Mouse (Mus musculus): ENCODE measurements around the gene Cep152. TPM values are rescaled to one million over a fixed set of nuclear protein-coding genes. Genes with fewer than 3 reads are reported as not detected.

Gene Cep152
- 1.1 and 1.3 TPM in 2 replicates for polyA plus RNA-seq (2012; rRNA removed)

DNA sequence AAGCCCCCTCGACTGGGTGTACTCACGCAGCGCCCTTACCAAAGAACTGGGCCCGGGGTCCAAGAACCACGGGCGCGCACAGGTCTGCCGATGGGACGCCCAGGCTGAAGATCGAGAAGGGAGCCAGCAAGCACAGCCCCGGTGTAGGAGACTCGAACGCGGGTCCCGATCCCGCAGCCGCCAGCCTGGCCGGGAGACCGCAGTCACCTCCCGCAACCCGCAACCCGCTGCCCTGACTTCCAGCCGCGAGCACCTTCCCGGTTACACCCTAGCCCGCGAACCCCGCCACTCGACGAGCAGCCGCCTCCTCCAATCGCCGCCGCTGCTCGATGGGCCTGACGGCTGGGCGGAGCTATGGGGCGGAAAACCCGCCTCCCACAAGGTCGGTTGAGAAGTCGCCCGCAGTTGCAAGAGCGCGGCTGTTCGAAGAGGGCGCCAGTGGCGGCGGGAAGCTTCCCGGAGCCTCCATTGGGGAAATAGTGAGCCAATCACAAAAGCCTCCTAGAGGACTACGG is at the start of gene Cep152:
Cep152 (minus strand) TSS at position 277 of the 515 bp plus-strand sequence.

DNA sequence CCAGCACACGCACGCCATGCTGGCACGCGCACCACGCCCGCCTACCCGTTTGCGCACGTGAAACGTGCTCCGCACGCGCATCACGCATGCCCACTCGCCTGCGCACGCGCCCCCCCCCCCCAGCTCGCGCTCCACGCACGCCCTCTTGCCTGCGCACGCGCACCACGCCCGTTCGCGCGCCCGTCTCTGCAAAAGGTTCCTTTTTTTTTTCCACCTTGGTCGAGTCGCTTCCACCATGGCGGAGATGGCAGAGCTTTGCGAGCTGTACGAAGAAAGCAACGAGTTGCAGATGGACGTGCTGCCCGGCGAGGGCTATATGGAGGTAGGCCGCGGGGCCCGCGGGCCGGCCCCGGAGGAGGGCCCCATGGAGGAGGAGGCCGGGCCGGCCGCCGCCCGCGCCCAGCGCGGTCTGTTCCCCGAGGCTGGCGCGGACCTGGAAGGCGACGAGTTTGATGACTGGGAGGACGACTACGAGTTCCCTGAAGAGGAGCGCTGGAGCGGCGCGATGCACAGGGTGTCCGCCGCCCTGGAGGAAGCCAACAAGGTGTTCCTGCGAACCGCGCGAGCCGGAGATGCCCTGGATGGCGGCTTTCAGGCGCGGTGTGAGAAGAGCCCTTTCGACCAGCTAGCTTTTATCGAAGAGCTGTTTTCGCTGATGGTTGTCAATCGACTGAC is 48.2 kb upstream of the Cep152 start, which contains the start of gene Eid1:
Eid1 (plus strand) TSS at position 139 of the 675 bp plus-strand sequence.

Other genes starting within 250 kb of the Cep152 start
- gene Gm9913, start 120.0 kb downstream of the Cep152 start, polyA plus RNA-seq (2012; rRNA removed): 0.07 and 0.25 TPM in 2 replicates
- 11.4 and 13.8 TPM in 2 replicates for gene Fbn1, start 117.1 kb downstream of the Cep152 start, polyA plus RNA-seq (2012; rRNA removed)
- 11.8 and 18.4 TPM in 2 replicates for gene Eid1, start 48.0 kb upstream of the Cep152 start, polyA plus RNA-seq (2012; rRNA removed)
- 0.64 TPM in 2 replicates for gene Shc4, start 99.0 kb upstream of the Cep152 start, polyA plus RNA-seq (2012; rRNA removed)
- 9.8 and 10.0 TPM in 2 replicates for gene Secisbp2l, start 157.8 kb upstream of the Cep152 start, polyA plus RNA-seq (2012; rRNA removed)
- 19.6 and 20.8 TPM in 2 replicates for gene Galk2, start 234.0 kb upstream of the Cep152 start, polyA plus RNA-seq (2012; rRNA removed)
- 2.2 and 3.9 TPM in 2 replicates for gene Cops2, start 234.0 kb upstream of the Cep152 start, polyA plus RNA-seq (2012; rRNA removed)

All from colon, adult 2 months (tissue).